Mouse (Mus musculus): ENCODE data around the gene Rgs6.

DNA sequence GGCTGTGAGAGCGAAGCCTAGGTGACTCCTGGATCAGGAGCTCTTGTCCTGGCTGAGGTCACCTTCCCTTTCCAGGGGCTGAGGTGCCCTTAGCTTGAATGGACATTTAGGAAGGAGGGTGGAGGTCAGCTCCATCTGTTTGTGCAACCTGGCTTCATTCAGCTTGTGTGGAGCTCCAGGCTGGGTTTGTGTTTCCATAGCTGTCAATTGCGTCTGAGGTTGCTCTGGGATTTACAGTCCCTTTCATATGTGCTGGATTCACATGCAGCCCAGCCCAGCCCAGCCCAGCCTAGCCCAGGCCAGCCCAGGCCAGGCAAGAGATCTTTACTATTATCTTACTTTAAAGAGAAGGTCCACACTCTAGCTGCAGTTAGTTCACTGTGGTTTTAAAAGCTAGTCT is 163.8 kb downstream of the Rgs6 start:
- no peak for TF ChIP-seq EP300 (IDR thresholded peaks at IDR 0.05; ENCODE audit: insufficient read depth, low read depth, low read length)
- TF ChIP-seq CTCF (IDR thresholded peaks at IDR 0.05) = no peak

Data from heart, adult 2 months (tissue).